Comparison of ENCODE assay signal across 13 mouse cellular contexts in genomic region chr16:91232470-91233240, GRCm38 (mm10). TPM values are rescaled to one million over a fixed set of nuclear protein-coding genes. Genes with fewer than 3 reads are reported as not detected.
DNase-seq lines count a peak whose midpoint lies in the region; ATAC-seq and TF ChIP-seq lines count a peak whose summit lies in the region.
"Had no signal": no experiment of that assay in that cellular context is flagged by ENCODE, and none has a peak within 500 bp of the region (broad histone marks: within the 10 kb centered on the region; RNA-seq: fewer than 3 reads in every experiment).

No protein-coding gene starts in this region.

- 4% methylated on average over 25 of the region's 25 CpGs for WGBS in hindbrain, embryonic 10.5 days
- WGBS in hindbrain, embryonic 12.5 days, result 2% methylated on average over 25 of the region's 25 CpGs
- WGBS in forebrain, embryonic 15.5 days, result 7% methylated on average over 25 of the region's 25 CpGs
- 4% methylated on average over 25 of the region's 25 CpGs for WGBS in limb, embryonic 12.5 days
- 3% methylated on average over 25 of the region's 25 CpGs for WGBS in neural tube, embryonic 11.5 days
- WGBS in lung, postnatal 0 days, result 5% methylated on average over 25 of the region's 25 CpGs

- no peaks in the 10 kb centered on the region for H3K36me3 ChIP-seq in hindbrain, embryonic 10.5 days
- H3K36me3 ChIP-seq in hindbrain, embryonic 12.5 days, result no peaks in the 10 kb centered on the region
- no peaks in the 10 kb centered on the region for H3K36me3 ChIP-seq in forebrain, embryonic 15.5 days
- no peaks in the 10 kb centered on the region for H3K36me3 ChIP-seq in limb, embryonic 12.5 days
- no peaks in the 10 kb centered on the region for H3K36me3 ChIP-seq in neural tube, embryonic 11.5 days (ENCODE audit: control insufficient read depth, insufficient read depth, low read length)
- no peaks in the 10 kb centered on the region for H3K36me3 ChIP-seq in lung, postnatal 0 days (ENCODE audit: insufficient read depth, low read length)

- H3K9me3 ChIP-seq in hindbrain, embryonic 10.5 days, result no peaks in the 10 kb centered on the region
- no peaks in the 10 kb centered on the region for H3K9me3 ChIP-seq in hindbrain, embryonic 12.5 days (replicated peaks)
- H3K9me3 ChIP-seq in forebrain, embryonic 15.5 days, result no peaks in the 10 kb centered on the region
- H3K9me3 ChIP-seq in limb, embryonic 12.5 days, result no peaks in the 10 kb centered on the region
- no peaks in the 10 kb centered on the region for H3K9me3 ChIP-seq in neural tube, embryonic 11.5 days (ENCODE audit: control insufficient read depth, low read length)
- H3K9me3 ChIP-seq in lung, postnatal 0 days (ENCODE audit: low read length), result no peaks in the 10 kb centered on the region

- no peak overlapping the region for H3K9ac ChIP-seq in hindbrain, embryonic 12.5 days
- H3K9ac ChIP-seq in forebrain, embryonic 15.5 days (replicated peaks), result no peak overlapping the region
- H3K9ac ChIP-seq in limb, embryonic 12.5 days (replicated peaks), result no peak overlapping the region
- no peak overlapping the region for H3K9ac ChIP-seq in neural tube, embryonic 11.5 days (ENCODE audit: low read length)
- H3K9ac ChIP-seq in lung, postnatal 0 days (replicated peaks; ENCODE audit: low read depth), result no peak overlapping the region
- H3K9ac ChIP-seq: lung, embryonic 14.5 days had no signal

- no peak for TF ChIP-seq CTCF in lung, postnatal 0 days (IDR thresholded peaks at IDR 0.05)

- no peak overlapping the region for H3K27ac ChIP-seq in hindbrain, embryonic 10.5 days
- H3K27ac ChIP-seq in hindbrain, embryonic 12.5 days, result no peak overlapping the region
- H3K27ac ChIP-seq in forebrain, embryonic 15.5 days (replicated peaks), result no peak overlapping the region
- H3K27ac ChIP-seq in limb, embryonic 12.5 days, result no peak overlapping the region
- H3K27ac ChIP-seq in neural tube, embryonic 11.5 days (ENCODE audit: low read depth, low read length), result no peak overlapping the region
- H3K27ac ChIP-seq in lung, postnatal 0 days (ENCODE audit: low read length), result no peak overlapping the region

- no peak overlapping the region for H3K4me2 ChIP-seq in hindbrain, embryonic 12.5 days (replicated peaks)
- peak overlapping the region; percentile 22; the same call in 1 of the 2 replicates for H3K4me2 ChIP-seq in forebrain, embryonic 15.5 days (replicated peaks)
- H3K4me2 ChIP-seq in limb, embryonic 12.5 days, result peak overlapping the region; percentile 19
- H3K4me2 ChIP-seq in neural tube, embryonic 11.5 days (ENCODE audit: low read depth), result no peak overlapping the region; the same call in 1 of the 2 replicates
- no peak overlapping the region for H3K4me2 ChIP-seq in lung, postnatal 0 days (replicated peaks; ENCODE audit: low read depth, low read length)
- H3K4me2 ChIP-seq: lung, embryonic 14.5 days had no signal

- ATAC-seq in hindbrain, embryonic 12.5 days (ENCODE audit: low FRiP score), result no peak
- 0 out of 2 replicates have a peak, but pooled peaks have one; percentile 12 for ATAC-seq in forebrain, embryonic 15.5 days (replicated peaks)
- ATAC-seq in limb, embryonic 12.5 days (ENCODE audit: insufficient number of reproducible peaks, insufficient read depth, low FRiP score, low TSS enrichment, low read depth), result no peak
- no peak for ATAC-seq in neural tube, embryonic 11.5 days (ENCODE audit: insufficient read depth, low FRiP score, low TSS enrichment)
- no peak for ATAC-seq in lung, postnatal 0 days

- peak; percentile 41 for DNase-seq in hindbrain, embryonic 10.5 days (ENCODE audit: low spot score)
- peak; percentile 21 for DNase-seq in neural tube, embryonic 11.5 days (ENCODE audit: low spot score)
- DNase-seq in heart, adult 18-20 months, result no peak
- no peak for DNase-seq in lung, postnatal 10 days
- DNase-seq in lung, postnatal 0 days (ENCODE audit: low spot score), result no peak
- DNase-seq: lung, embryonic 14.5 days had no signal

- H3K4me3 ChIP-seq in hindbrain, embryonic 10.5 days, result no peak overlapping the region
- no peak overlapping the region for H3K4me3 ChIP-seq in hindbrain, embryonic 12.5 days
- peak overlapping the region; percentile 15 for H3K4me3 ChIP-seq in forebrain, embryonic 15.5 days
- 0 out of 2 replicates have a peak overlapping the region, but pooled peaks have one; percentile 3 for H3K4me3 ChIP-seq in limb, embryonic 12.5 days (replicated peaks)
- no peak overlapping the region for H3K4me3 ChIP-seq in neural tube, embryonic 11.5 days (ENCODE audit: low read depth, low read length)
- no peak overlapping the region for H3K4me3 ChIP-seq in lung, postnatal 0 days (ENCODE audit: low read depth, low read length)

- no peak for TF ChIP-seq EP300 in lung, postnatal 0 days (IDR thresholded peaks at IDR 0.05)

- H3K4me1 ChIP-seq in hindbrain, embryonic 10.5 days (replicated peaks), result peaks cover 21% of the 10 kb centered on the region; the same call in 1 of the 2 replicates
- peaks cover 7% of the 10 kb centered on the region for H3K4me1 ChIP-seq in hindbrain, embryonic 12.5 days
- peaks cover 19% of the 10 kb centered on the region for H3K4me1 ChIP-seq in forebrain, embryonic 15.5 days
- H3K4me1 ChIP-seq in limb, embryonic 12.5 days (replicated peaks), result peaks cover 11% of the 10 kb centered on the region
- H3K4me1 ChIP-seq in neural tube, embryonic 11.5 days (ENCODE audit: control insufficient read depth, insufficient read depth, low read length), result no peaks in the 10 kb centered on the region
- H3K4me1 ChIP-seq in lung, postnatal 0 days (ENCODE audit: insufficient read depth, low read depth, low read length), result no peaks in the 10 kb centered on the region

- peaks cover 100% of the 10 kb centered on the region for H3K27me3 ChIP-seq in hindbrain, embryonic 10.5 days (ENCODE audit: insufficient read depth, poor library complexity, severe bottlenecking)
- peaks cover 100% of the 10 kb centered on the region for H3K27me3 ChIP-seq in hindbrain, embryonic 12.5 days
- peaks cover 81% of the 10 kb centered on the region for H3K27me3 ChIP-seq in forebrain, embryonic 15.5 days
- H3K27me3 ChIP-seq in limb, embryonic 12.5 days, result peaks cover 100% of the 10 kb centered on the region
- H3K27me3 ChIP-seq in neural tube, embryonic 11.5 days (ENCODE audit: control insufficient read depth, insufficient read depth, low read length), result peaks cover 96% of the 10 kb centered on the region
- peaks cover 71% of the 10 kb centered on the region for H3K27me3 ChIP-seq in lung, postnatal 0 days (replicated peaks; ENCODE audit: insufficient read depth, low read length)

RNA-seq across cellular contexts. Expression of gene Olig2, which starts 7.4 kb away (rescaled TPM):
- polyA plus RNA-seq in hindbrain, embryonic 10.5 days (2016; fragmentation: Nextera tagmentation; extraction: Ambion mirVana), result 1.4 and 1.9 TPM in 2 replicates
- 2.8 and 3.4 TPM in 2 replicates for polyA plus RNA-seq in hindbrain, embryonic 12.5 days (2016; fragmentation: Nextera tagmentation; extraction: Ambion mirVana)
- 7.1 and 8.6 TPM in 2 replicates for polyA plus RNA-seq in forebrain, embryonic 15.5 days (2015; fragmentation: Nextera tagmentation; extraction: Ambion mirVana)
- polyA plus RNA-seq in limb, embryonic 12.5 days (2016; fragmentation: Nextera tagmentation; extraction: Ambion mirVana), result 0.13 TPM in 1 of 2 replicates, not detected in the other
- polyA plus RNA-seq in neural tube, embryonic 11.5 days (2014; fragmentation: Nextera tagmentation; extraction: Ambion mirVana), result 1.2 and 2.0 TPM in 2 replicates
- not detected for total RNA-seq in heart, adult 18-20 months (2021)
- polyA plus RNA-seq in lung, postnatal 0 days (2015; fragmentation: Nextera tagmentation; extraction: Ambion mirVana), result not detected in 2 replicates
- total RNA-seq: gastrocnemius, postnatal 4 days; heart, postnatal 25 days; MEL had no signal
- polyA plus RNA-seq: kidney, embryonic 14.5 days; lung, embryonic 14.5 days had no signal

RNA-seq across cellular contexts. Expression of gene Olig1, which starts 36.9 kb away (rescaled TPM):
- 1.4 and 1.5 TPM in 2 replicates for polyA plus RNA-seq in hindbrain, embryonic 10.5 days (2016; fragmentation: Nextera tagmentation; extraction: Ambion mirVana)
- polyA plus RNA-seq in hindbrain, embryonic 12.5 days (2016; fragmentation: Nextera tagmentation; extraction: Ambion mirVana), result 2.7 and 5.2 TPM in 2 replicates
- polyA plus RNA-seq in forebrain, embryonic 15.5 days (2015; fragmentation: Nextera tagmentation; extraction: Ambion mirVana), result 29.6 and 33.4 TPM in 2 replicates
- 0.09 TPM in 1 of 2 replicates, not detected in the other for polyA plus RNA-seq in limb, embryonic 12.5 days (2016; fragmentation: Nextera tagmentation; extraction: Ambion mirVana)
- polyA plus RNA-seq in neural tube, embryonic 11.5 days (2014; fragmentation: Nextera tagmentation; extraction: Ambion mirVana), result 0.31 and 0.45 TPM in 2 replicates
- total RNA-seq in heart, adult 18-20 months (2021), result under 1 TPM in 1 of 2 experiments, not detected in 1; 0.18 TPM
- not detected in 2 replicates for polyA plus RNA-seq in lung, postnatal 0 days (2015; fragmentation: Nextera tagmentation; extraction: Ambion mirVana)
- total RNA-seq: heart, postnatal 25 days; MEL had no signal
- polyA plus RNA-seq: kidney, embryonic 14.5 days had no signal

Comparison
In these comparisons a context has a peak if more than half of its experiments do, and no peak if none do; other contexts are left out.
1. DNase-seq: peak in hindbrain, embryonic 10.5 days (single experiment) and neural tube, embryonic 11.5 days (single experiment); none in heart, adult 18-20 months (0 of 2), lung, postnatal 10 days (single experiment) and lung, postnatal 0 days (single experiment).
2. H3K4me3 ChIP-seq: peak in forebrain, embryonic 15.5 days (single experiment) and limb, embryonic 12.5 days (single experiment); none in hindbrain, embryonic 10.5 days (single experiment), hindbrain, embryonic 12.5 days (single experiment), neural tube, embryonic 11.5 days (single experiment) and lung, postnatal 0 days (single experiment).
3. H3K4me2 ChIP-seq: peak in forebrain, embryonic 15.5 days (single experiment) and limb, embryonic 12.5 days (single experiment); none in hindbrain, embryonic 12.5 days (single experiment), neural tube, embryonic 11.5 days (single experiment) and lung, postnatal 0 days (single experiment).